8 mouse cellular contexts compared by ENCODE assay signal in genomic region chr5:138275216-138276050, GRCm38 (mm10). TPM values are rescaled to one million over a fixed set of nuclear protein-coding genes. Genes with fewer than 3 reads are reported as not detected.
DNase-seq lines count a peak whose midpoint lies in the region; ATAC-seq and TF ChIP-seq lines count a peak whose summit lies in the region.
"Had no signal": no experiment of that assay in that cellular context is flagged by ENCODE, and none has a peak within 500 bp of the region (broad histone marks: within the 10 kb centered on the region; RNA-seq: fewer than 3 reads in every experiment).

No protein-coding gene starts in this region.

- H3K9ac ChIP-seq in ES-E14 (ENCODE audit: insufficient read depth, low read depth, low read length, poor library complexity, severe bottlenecking): 0 out of 2 replicates have a peak overlapping the region, but pooled peaks have one; percentile 23
- peak overlapping the region; percentile 34 for H3K9ac ChIP-seq in intestine, embryonic 16.5 days (ENCODE audit: low read depth, low read length)
- peak overlapping the region; percentile 68 for H3K9ac ChIP-seq in midbrain, embryonic 13.5 days (replicated peaks)

- no peak overlapping the region for H3K27ac ChIP-seq in ES-E14 (ENCODE audit: insufficient read depth, low read depth, low read length, poor library complexity, severe bottlenecking)
- no peak overlapping the region for H3K27ac ChIP-seq in intestine, embryonic 16.5 days (ENCODE audit: low read length)
- H3K27ac ChIP-seq in midbrain, embryonic 13.5 days: 0 out of 2 replicates have a peak overlapping the region, but pooled peaks have one; percentile 31

- H3K27me3 ChIP-seq in intestine, embryonic 16.5 days (replicated peaks; ENCODE audit: control insufficient read depth, insufficient read depth, low read length): no peaks in the 10 kb centered on the region
- peaks cover 3% of the 10 kb centered on the region; the same call in 1 of the 2 replicates for H3K27me3 ChIP-seq in midbrain, embryonic 13.5 days

- WGBS in intestine, embryonic 16.5 days: 39% methylated on average over 41 of the region's 41 CpGs
- 6% methylated on average over 41 of the region's 41 CpGs for WGBS in midbrain, embryonic 13.5 days

- no peak for DNase-seq in ES-E14 (ENCODE audit: low read depth, low spot score)
- DNase-seq in embryo, embryonic 9.5 days (ENCODE audit: extremely low spot score): peak; percentile 62
- DNase-seq in gastrocnemius, postnatal 25 days: no peak
- DNase-seq in right cerebral cortex, postnatal 4 days: no peak
- no peak for DNase-seq in right cerebral cortex, postnatal 10 days (ENCODE audit: low spot score in 2 of 2)

- H3K36me3 ChIP-seq in ES-E14 (ENCODE audit: control insufficient read depth, insufficient read depth, low read length, poor library complexity, severe bottlenecking): no peaks in the 10 kb centered on the region; the same call in 1 of the 2 replicates
- no peaks in the 10 kb centered on the region for H3K36me3 ChIP-seq in intestine, embryonic 16.5 days (ENCODE audit: control insufficient read depth, insufficient read depth, low read length)
- peaks cover 38% of the 10 kb centered on the region for H3K36me3 ChIP-seq in midbrain, embryonic 13.5 days

- in situ Hi-C loops in ES-E14 (cut with MboI; ENCODE audit: low sequenced_read_pairs in 2 of 2, unreplicated experiment in 2 of 2): no loop called here

- peaks cover 2 to 4% of the 10 kb centered on the region in 2 experiments; a peak in 2 of 4 replicates for H3K4me1 ChIP-seq in ES-E14 (ENCODE audit: control insufficient read depth in 2 of 2, insufficient read depth in 2 of 2, low read length in 2 of 2, poor library complexity in 1 of 2)
- peaks cover 9% of the 10 kb centered on the region for H3K4me1 ChIP-seq in intestine, embryonic 16.5 days (ENCODE audit: control insufficient read depth, insufficient read depth, low read length)
- H3K4me1 ChIP-seq in midbrain, embryonic 13.5 days (replicated peaks): peaks cover 70% of the 10 kb centered on the region

- H3K4me3 ChIP-seq in ES-E14 (ENCODE audit: insufficient read depth in 1 of 2, low read depth in 1 of 2, low read length in 2 of 2, poor library complexity in 1 of 2, severe bottlenecking in 1 of 2): peak overlapping the region; percentile 22 to 31; a peak in 3 of 4 replicates
- 0 out of 2 replicates have a peak overlapping the region, but pooled peaks have one; percentile 2 for H3K4me3 ChIP-seq in intestine, embryonic 16.5 days (ENCODE audit: low read length)
- H3K4me3 ChIP-seq in midbrain, embryonic 13.5 days (replicated peaks): peak overlapping the region; percentile 85

- peak overlapping the region; percentile 41 for H3K4me2 ChIP-seq in intestine, embryonic 16.5 days (ENCODE audit: low read depth, low read length)
- peak overlapping the region; percentile 96 for H3K4me2 ChIP-seq in midbrain, embryonic 13.5 days (replicated peaks)

- no peak for ATAC-seq in intestine, embryonic 16.5 days
- ATAC-seq in midbrain, embryonic 13.5 days: no peak

- no peaks in the 10 kb centered on the region for H3K9me3 ChIP-seq in ES-E14 (ENCODE audit: control insufficient read depth, insufficient read depth, low read depth, low read length)
- peaks cover 2% of the 10 kb centered on the region for H3K9me3 ChIP-seq in intestine, embryonic 16.5 days (ENCODE audit: control insufficient read depth, low read length)
- H3K9me3 ChIP-seq in midbrain, embryonic 13.5 days: no peaks in the 10 kb centered on the region; the same call in 1 of the 2 replicates

TF ChIP-seq in ES-E14, 5 proteins besides CTCF, POLR2A, EP300 and RAD21:
- TF ChIP-seq ZC3H11A (IDR thresholded peaks at IDR 0.05; ENCODE audit: borderline replicate concordance, low read depth, low read length) (no peak), MAFK (IDR thresholded peaks at IDR 0.05; ENCODE audit: insufficient read depth, low read depth, low read length) (no peak)

RNA-seq across cellular contexts. Expression of gene Gal3st4, which starts 2.8 kb away (rescaled TPM):
- total RNA-seq in ES-E14 (2012; rRNA removed): 0.58 and 0.94 TPM in 2 replicates
- 0.80 and 0.92 TPM in 2 replicates for polyA plus RNA-seq in intestine, embryonic 16.5 days (2015; fragmentation: Nextera tagmentation; extraction: Ambion mirVana)
- polyA plus RNA-seq in midbrain, embryonic 13.5 days (2015; fragmentation: Nextera tagmentation; extraction: Ambion mirVana): 2.5 and 3.0 TPM in 2 replicates
- total RNA-seq in gastrocnemius, postnatal 25 days (2021): under 1 TPM; 0.19 to 0.41 TPM
- total RNA-seq: hematopoietic stem cell, adult 5-6 weeks had no signal

RNA-seq across cellular contexts. Expression of gene Gm43720, which starts 4.3 kb away (rescaled TPM):
- not detected in 2 replicates for total RNA-seq in ES-E14 (2012; rRNA removed)
- polyA plus RNA-seq in intestine, embryonic 16.5 days (2015; fragmentation: Nextera tagmentation; extraction: Ambion mirVana): 0.06 TPM in 2 replicates
- polyA plus RNA-seq in midbrain, embryonic 13.5 days (2015; fragmentation: Nextera tagmentation; extraction: Ambion mirVana): 0.10 and 0.19 TPM in 2 replicates
- total RNA-seq in gastrocnemius, postnatal 25 days (2021): not detected
- total RNA-seq: hematopoietic stem cell, adult 5-6 weeks had no signal

RNA-seq across cellular contexts. Expression of gene Gpc2, which starts 4.4 kb away (rescaled TPM):
- total RNA-seq in ES-E14 (2012; rRNA removed): 14.9 and 20.2 TPM in 2 replicates
- polyA plus RNA-seq in intestine, embryonic 16.5 days (2015; fragmentation: Nextera tagmentation; extraction: Ambion mirVana): 11.2 and 13.1 TPM in 2 replicates
- 236 and 248 TPM in 2 replicates for polyA plus RNA-seq in midbrain, embryonic 13.5 days (2015; fragmentation: Nextera tagmentation; extraction: Ambion mirVana)
- under 1 TPM in 1 of 2 experiments, not detected in 1; 0.27 TPM for total RNA-seq in gastrocnemius, postnatal 25 days (2021)

RNA-seq across cellular contexts. Expression of gene Stag3, which starts 4.6 kb away (rescaled TPM):
- total RNA-seq in ES-E14 (2012; rRNA removed): 101 and 108 TPM in 2 replicates
- 2.0 and 3.2 TPM in 2 replicates for polyA plus RNA-seq in intestine, embryonic 16.5 days (2015; fragmentation: Nextera tagmentation; extraction: Ambion mirVana)
- 4.8 and 5.4 TPM in 2 replicates for polyA plus RNA-seq in midbrain, embryonic 13.5 days (2015; fragmentation: Nextera tagmentation; extraction: Ambion mirVana)
- total RNA-seq in gastrocnemius, postnatal 25 days (2021): under 1 TPM in 1 of 2 experiments, not detected in 1; 0.19 TPM

RNA-seq across cellular contexts. Expression of gene BC037034, which starts 11.6 kb away (rescaled TPM):
- total RNA-seq in ES-E14 (2012; rRNA removed): 13.7 and 16.2 TPM in 2 replicates
- 3.7 and 3.9 TPM in 2 replicates for polyA plus RNA-seq in intestine, embryonic 16.5 days (2015; fragmentation: Nextera tagmentation; extraction: Ambion mirVana)
- 12.2 and 15.8 TPM in 2 replicates for polyA plus RNA-seq in midbrain, embryonic 13.5 days (2015; fragmentation: Nextera tagmentation; extraction: Ambion mirVana)
- total RNA-seq in gastrocnemius, postnatal 25 days (2021): 1 to 10 TPM; 2.6 to 3.0 TPM

Comparison
In these comparisons a context has a peak if more than half of its experiments do, and no peak if none do; other contexts are left out.
1. H3K4me3 ChIP-seq: peak in every context shown above with its lines; median percentile 85 in midbrain, embryonic 13.5 days; 26 in ES-E14; 2 in intestine, embryonic 16.5 days.
2. RNA of gene Gpc2, which starts 4.4 kb away (total RNA-seq): 14.9 to 20.2 TPM in ES-E14; 0.27 TPM in gastrocnemius, postnatal 25 days; every median in the first group is over 10 times any median in the second.
3. Peak in every context shown above with its lines, with median percentiles within 50 percentile points of each other: H3K9ac ChIP-seq.